Comparison of ENCODE assay signal across 13 mouse cellular contexts in genomic region chr2:148113184-148113583, GRCm38 (mm10).
"Had no signal": no experiment of that assay in that cellular context is flagged by ENCODE, and none has a peak within 500 bp of the region (broad histone marks: within the 10 kb centered on the region; RNA-seq: fewer than 3 reads in every experiment).

No protein-coding gene starts in this region.

- ATAC-seq: midbrain, embryonic 15.5 days had no signal

- H3K4me2 ChIP-seq: limb, embryonic 13.5 days; midbrain, embryonic 15.5 days; neural tube, embryonic 12.5 days had no signal

- DNase-seq: kidney, postnatal 14 days; left cerebral cortex, postnatal 4 days; lung, adult 2 months; lung, postnatal 4 days; right cerebral cortex, postnatal 4 days; spleen, adult 18-20 months; thymus, adult 18-20 months; thymus, postnatal 14 days had no signal

- H3K36me3 ChIP-seq: limb, embryonic 13.5 days; midbrain, embryonic 10.5 days; midbrain, embryonic 15.5 days; neural tube, embryonic 12.5 days had no signal

- H3K27ac ChIP-seq: limb, embryonic 13.5 days; liver, embryonic 14.5 days; midbrain, embryonic 10.5 days; midbrain, embryonic 15.5 days; neural tube, embryonic 12.5 days had no signal

- H3K9me3 ChIP-seq: limb, embryonic 13.5 days; midbrain, embryonic 10.5 days; midbrain, embryonic 15.5 days; neural tube, embryonic 12.5 days had no signal

- H3K4me1 ChIP-seq: limb, embryonic 13.5 days; midbrain, embryonic 10.5 days; midbrain, embryonic 15.5 days; neural tube, embryonic 12.5 days had no signal

- H3K27me3 ChIP-seq: limb, embryonic 13.5 days; midbrain, embryonic 15.5 days; neural tube, embryonic 12.5 days had no signal

- H3K4me3 ChIP-seq: limb, embryonic 13.5 days; midbrain, embryonic 10.5 days; midbrain, embryonic 15.5 days; neural tube, embryonic 12.5 days had no signal

- H3K9ac ChIP-seq: limb, embryonic 13.5 days; liver, embryonic 14.5 days; midbrain, embryonic 15.5 days; neural tube, embryonic 12.5 days had no signal
